Mouse (Mus musculus): ENCODE measurements around the gene Bves. TPM values are rescaled to one million over a fixed set of nuclear protein-coding genes. Genes with fewer than 3 reads are reported as not detected.

Bves gene
- polyA plus RNA-seq, 1 experiment from 2014 or later = 65.6 TPM

- Histone ChIP-seq H3K4me2 (no peak overlapping the region), H3K27me3 (replicated peaks) (no peaks in the 10 kb centered on the region), H3K4me3 (no peak overlapping the region), H3K4me1 (replicated peaks) (0 out of 2 replicates have a peak, but pooled peaks cover 4% of the 10 kb centered on the region), H3K36me3 (peaks cover 14% of the 10 kb centered on the region), H3K9me3 (replicated peaks) (no peaks in the 10 kb centered on the region), H3K27ac (ENCODE audit: poor library complexity, severe bottlenecking) (no peak overlapping the region), H3K9ac (no peak overlapping the region)
- WGBS = 70% methylated on average over 5 of the region's 5 CpGs
- ATAC-seq (ENCODE audit: insufficient number of reproducible peaks, low FRiP score) = no peak
Measured at GRCm38 (mm10) chr10:45311129-45311528, 24.4 kb upstream of the Bves start.

GRCm38 (mm10) chr10:45311624-45312023 lies 23.9 kb upstream of the Bves start:
- Histone ChIP-seq H3K27me3 (replicated peaks) (no peaks in the 10 kb centered on the region), H3K4me1 (replicated peaks) (0 out of 2 replicates have a peak, but pooled peaks cover 4% of the 10 kb centered on the region), H3K9ac (no peak overlapping the region), H3K9me3 (replicated peaks) (no peaks in the 10 kb centered on the region), H3K27ac (ENCODE audit: poor library complexity, severe bottlenecking) (no peak overlapping the region), H3K36me3 (peaks cover 19% of the 10 kb centered on the region), H3K4me2 (no peak overlapping the region), H3K4me3 (no peak overlapping the region)
- 83% methylated on average over 7 of the region's 7 CpGs for WGBS
- ATAC-seq (ENCODE audit: insufficient number of reproducible peaks, low FRiP score) = no peak

- no peak for ATAC-seq (ENCODE audit: insufficient number of reproducible peaks, low FRiP score)
- Histone ChIP-seq H3K9me3 (replicated peaks) (peaks cover 4% of the 10 kb centered on the region), H3K9ac (no peak overlapping the region), H3K27ac (ENCODE audit: poor library complexity, severe bottlenecking) (no peak overlapping the region), H3K36me3 (peaks cover 36% of the 10 kb centered on the region), H3K4me2 (no peak overlapping the region), H3K4me1 (replicated peaks) (0 out of 2 replicates have a peak, but pooled peaks cover 4% of the 10 kb centered on the region), H3K4me3 (no peak overlapping the region), H3K27me3 (replicated peaks) (no peaks in the 10 kb centered on the region)
- 92% methylated on average over 16 of the region's 16 CpGs for WGBS
Measured at GRCm38 (mm10) chr10:45314865-45315264, 20.7 kb upstream of the Bves start.

GRCm38 (mm10) chr10:45318922-45319321 lies 16.6 kb upstream of the Bves start:
- 84% methylated on average over 5 of the region's 5 CpGs for WGBS
- ATAC-seq (ENCODE audit: insufficient number of reproducible peaks, low FRiP score) = no peak

GRCm38 (mm10) chr10:45320296-45320695 lies 15.3 kb upstream of the Bves start:
- Histone ChIP-seq H3K9me3 (replicated peaks) (peaks cover 4% of the 10 kb centered on the region), H3K27ac (ENCODE audit: poor library complexity, severe bottlenecking) (no peak overlapping the region), H3K4me2 (no peak overlapping the region), H3K4me1 (replicated peaks) (peaks cover 7% of the 10 kb centered on the region), H3K27me3 (replicated peaks) (no peaks in the 10 kb centered on the region), H3K36me3 (peaks cover 29% of the 10 kb centered on the region), H3K9ac (no peak overlapping the region), H3K4me3 (no peak overlapping the region)
- ATAC-seq (ENCODE audit: insufficient number of reproducible peaks, low FRiP score) = no peak
- WGBS = 73% methylated on average over 3 of the region's 3 CpGs

More at GRCm38 (mm10) chr10:45318922-45319321, 16.6 kb upstream of the Bves start:
- Histone ChIP-seq H3K36me3 (peaks cover 36% of the 10 kb centered on the region), H3K4me3 (no peak overlapping the region), H3K27me3 (replicated peaks) (no peaks in the 10 kb centered on the region), H3K9me3 (replicated peaks) (peaks cover 4% of the 10 kb centered on the region), H3K27ac (ENCODE audit: poor library complexity, severe bottlenecking) (no peak overlapping the region), H3K9ac (no peak overlapping the region), H3K4me1 (replicated peaks) (peaks cover 4% of the 10 kb centered on the region), H3K4me2 (no peak overlapping the region)

- no peak overlapping the region for H3K4me3 ChIP-seq
- H3K27me3 ChIP-seq (replicated peaks) = no peaks in the 10 kb centered on the region
- ATAC-seq (ENCODE audit: insufficient number of reproducible peaks, low FRiP score) = no peak
- peaks cover 7% of the 10 kb centered on the region for H3K4me1 ChIP-seq (replicated peaks)
- no peak overlapping the region for H3K27ac ChIP-seq (ENCODE audit: poor library complexity, severe bottlenecking)
- H3K36me3 ChIP-seq = no peaks in the 10 kb centered on the region
- H3K4me2 ChIP-seq = no peak overlapping the region
- 47% methylated on average over 1 of the region's 1 CpGs for WGBS
- H3K9me3 ChIP-seq (replicated peaks) = no peaks in the 10 kb centered on the region
- no peak overlapping the region for H3K9ac ChIP-seq
Measured at GRCm38 (mm10) chr10:45324159-45324558, 11.4 kb upstream of the Bves start.

- H3K27me3 ChIP-seq (replicated peaks) = no peaks in the 10 kb centered on the region
- WGBS = 82% methylated on average over 7 of the region's 7 CpGs
Measured at GRCm38 (mm10) chr10:45328196-45329000, 7.2 kb upstream of the Bves start.

GRCm38 (mm10) chr10:45334925-45335324 lies 647 bp upstream of the Bves start:
- ATAC-seq (ENCODE audit: insufficient number of reproducible peaks, low FRiP score) = no peak
- H3K27me3 ChIP-seq (replicated peaks) = no peaks in the 10 kb centered on the region
- H3K36me3 ChIP-seq = peaks cover 7% of the 10 kb centered on the region; the same call in 1 of the 2 replicates
- 35% methylated on average over 7 of the region's 7 CpGs for WGBS
- H3K4me2 ChIP-seq = peak overlapping the region; percentile 69
- no peaks in the 10 kb centered on the region for H3K9me3 ChIP-seq (replicated peaks)
- peaks cover 15% of the 10 kb centered on the region for H3K4me1 ChIP-seq (replicated peaks)
- peak overlapping the region; percentile 94; the same call in 1 of the 2 replicates for H3K9ac ChIP-seq
- H3K4me3 ChIP-seq = peak overlapping the region; percentile 87
- H3K27ac ChIP-seq (ENCODE audit: poor library complexity, severe bottlenecking) = peak overlapping the region; percentile 52; the same call in 1 of the 2 replicates

More at GRCm38 (mm10) chr10:45328196-45329000, 7.2 kb upstream of the Bves start:
- Histone ChIP-seq H3K4me3 (no peak overlapping the region), H3K36me3 (no peaks in the 10 kb centered on the region), H3K9me3 (replicated peaks) (no peaks in the 10 kb centered on the region), H3K4me2 (no peak overlapping the region), H3K9ac (no peak overlapping the region), H3K27ac (ENCODE audit: poor library complexity, severe bottlenecking) (no peak overlapping the region), H3K4me1 (replicated peaks) (peaks cover 7% of the 10 kb centered on the region)
- no peak for ATAC-seq (ENCODE audit: insufficient number of reproducible peaks, low FRiP score)

GRCm38 (mm10) chr10:45339106-45339505 lies 3.5 kb downstream of the Bves start:
- peaks cover 44% of the 10 kb centered on the region for H3K36me3 ChIP-seq
- WGBS = 65% methylated on average over 7 of the region's 7 CpGs
- peaks cover 3% of the 10 kb centered on the region; the same call in 1 of the 2 replicates for H3K9me3 ChIP-seq (replicated peaks)
- peak overlapping the region; percentile 40; the same call in 1 of the 2 replicates for H3K4me2 ChIP-seq
- H3K9ac ChIP-seq = no peak overlapping the region
- peak overlapping the region; percentile 5; the same call in 1 of the 2 replicates for H3K27ac ChIP-seq (ENCODE audit: poor library complexity, severe bottlenecking)
- H3K4me3 ChIP-seq = no peak overlapping the region
- peaks cover 20% of the 10 kb centered on the region for H3K4me1 ChIP-seq (replicated peaks)
- no peak for ATAC-seq (ENCODE audit: insufficient number of reproducible peaks, low FRiP score)
- H3K27me3 ChIP-seq (replicated peaks) = no peaks in the 10 kb centered on the region

GRCm38 (mm10) chr10:45344381-45344780 lies 8.8 kb downstream of the Bves start:
- Histone ChIP-seq H3K27ac (ENCODE audit: poor library complexity, severe bottlenecking) (no peak overlapping the region), H3K27me3 (replicated peaks) (no peaks in the 10 kb centered on the region), H3K9me3 (replicated peaks) (peaks cover 7% of the 10 kb centered on the region; the same call in 1 of the 2 replicates), H3K4me2 (no peak overlapping the region), H3K36me3 (peaks cover 79% of the 10 kb centered on the region), H3K4me1 (replicated peaks) (peaks cover 7% of the 10 kb centered on the region), H3K4me3 (no peak overlapping the region), H3K9ac (no peak overlapping the region)
- WGBS = 85% methylated on average over 4 of the region's 4 CpGs
- ATAC-seq (ENCODE audit: insufficient number of reproducible peaks, low FRiP score) = no peak

GRCm38 (mm10) chr10:45345217-45345616 lies 9.6 kb downstream of the Bves start:
- 84% methylated on average over 9 of the region's 9 CpGs for WGBS
- ATAC-seq (ENCODE audit: insufficient number of reproducible peaks, low FRiP score) = no peak
- H3K4me2 ChIP-seq = no peak overlapping the region

More at GRCm38 (mm10) chr10:45345217-45345616, 9.6 kb downstream of the Bves start:
- Histone ChIP-seq H3K27ac (ENCODE audit: poor library complexity, severe bottlenecking) (no peak overlapping the region), H3K4me3 (no peak overlapping the region), H3K36me3 (peaks cover 80% of the 10 kb centered on the region), H3K9ac (no peak overlapping the region), H3K9me3 (replicated peaks) (peaks cover 7% of the 10 kb centered on the region; the same call in 1 of the 2 replicates), H3K4me1 (replicated peaks) (0 out of 2 replicates have a peak, but pooled peaks cover 2% of the 10 kb centered on the region), H3K27me3 (replicated peaks) (no peaks in the 10 kb centered on the region)

Data from heart, embryonic 12.5 days (tissue).